In genomic region chr2:170128461-170129247, GRCm38 (mm10) we compare ENCODE assay signal across 9 mouse cellular contexts. TPM values are rescaled to one million over a fixed set of nuclear protein-coding genes. Genes with fewer than 3 reads are reported as not detected.
DNase-seq lines count a peak whose midpoint lies in the region; ATAC-seq and TF ChIP-seq lines count a peak whose summit lies in the region.
"Had no signal": no experiment of that assay in that cellular context is flagged by ENCODE, and none has a peak within 500 bp of the region (broad histone marks: within the 10 kb centered on the region; RNA-seq: fewer than 3 reads in every experiment).

No protein-coding gene starts in this region.

- no peaks in the 10 kb centered on the region for H3K27me3 ChIP-seq in lung, embryonic 16.5 days (ENCODE audit: control insufficient read depth, insufficient read depth, low read depth, low read length)
- no peaks in the 10 kb centered on the region for H3K27me3 ChIP-seq in embryonic facial prominence, embryonic 11.5 days (ENCODE audit: control insufficient read depth, insufficient read depth, low read length)
- H3K27me3 ChIP-seq in intestine, embryonic 14.5 days (replicated peaks; ENCODE audit: control insufficient read depth, insufficient read depth, low read length): no peaks in the 10 kb centered on the region
- H3K27me3 ChIP-seq in myocyte (ENCODE audit: control insufficient read depth, insufficient read depth, insufficient read length): no peaks in the 10 kb centered on the region

- no peak for ATAC-seq in lung, embryonic 16.5 days (ENCODE audit: low read depth)
- ATAC-seq in embryonic facial prominence, embryonic 11.5 days (replicated peaks; ENCODE audit: insufficient number of reproducible peaks, low FRiP score, low TSS enrichment, low read depth): no peak
- ATAC-seq in intestine, embryonic 14.5 days (replicated peaks; ENCODE audit: low FRiP score, low TSS enrichment, low read depth): no peak

- peak overlapping the region; percentile 77 for H3K4me2 ChIP-seq in lung, embryonic 16.5 days (ENCODE audit: low read depth, low read length)
- peak overlapping the region; percentile 34 for H3K4me2 ChIP-seq in embryonic facial prominence, embryonic 11.5 days (ENCODE audit: low read depth, low read length)
- peak overlapping the region; percentile 79 for H3K4me2 ChIP-seq in intestine, embryonic 14.5 days (ENCODE audit: low read length)
- peak overlapping the region; percentile 96 for H3K4me2 ChIP-seq in myocyte (ENCODE audit: low read depth)

- no peak for TF ChIP-seq POLR2A in myocyte (IDR thresholded peaks at IDR 0.05; ENCODE audit: insufficient read length, low read depth)

- H3ac ChIP-seq in myocyte (ENCODE audit: control insufficient read depth, insufficient read length): no peak overlapping the region

- no peak for TF ChIP-seq CTCF in left cerebral cortex, adult 2 months (IDR thresholded peaks at IDR 0.05)

- H3K9me3 ChIP-seq in lung, embryonic 16.5 days (ENCODE audit: control insufficient read depth, low read length): no peaks in the 10 kb centered on the region
- H3K9me3 ChIP-seq in embryonic facial prominence, embryonic 11.5 days (replicated peaks; ENCODE audit: control insufficient read depth, low read length): no peaks in the 10 kb centered on the region
- H3K9me3 ChIP-seq in intestine, embryonic 14.5 days (ENCODE audit: control insufficient read depth, low read length): no peaks in the 10 kb centered on the region

- H3K4me1 ChIP-seq in lung, embryonic 16.5 days (replicated peaks; ENCODE audit: control insufficient read depth, insufficient read depth, low read length): peaks cover 40% of the 10 kb centered on the region
- peaks cover 5% of the 10 kb centered on the region for H3K4me1 ChIP-seq in embryonic facial prominence, embryonic 11.5 days (ENCODE audit: control insufficient read depth, insufficient read depth, low read length)
- peaks cover 36% of the 10 kb centered on the region for H3K4me1 ChIP-seq in intestine, embryonic 14.5 days (replicated peaks; ENCODE audit: control insufficient read depth, insufficient read depth, low read length)

- WGBS in lung, embryonic 16.5 days: 16% methylated on average over 7 of the region's 7 CpGs
- WGBS in embryonic facial prominence, embryonic 11.5 days: 21% methylated on average over 7 of the region's 7 CpGs
- 15% methylated on average over 7 of the region's 7 CpGs for WGBS in intestine, embryonic 14.5 days

- no peak for DNase-seq in lung, adult 18-20 months
- no peak for DNase-seq in embryonic facial prominence, embryonic 11.5 days (ENCODE audit: low spot score)
- no peak for DNase-seq in intestine, embryonic 14.5 days (ENCODE audit: low spot score)
- no peak for DNase-seq in left cerebral cortex, adult 2 months (ENCODE audit: extremely low spot score in 1 of 2, low spot score in 2 of 2)
- no peak for DNase-seq in ovary, postnatal 10 days (ENCODE audit: low spot score)
- DNase-seq in kidney, adult 8-10 months: no peak
- DNase-seq: adrenal gland, postnatal 10 days had no signal

- H3K27ac ChIP-seq in lung, embryonic 16.5 days (ENCODE audit: low read length): peak overlapping the region; percentile 63
- H3K27ac ChIP-seq in embryonic facial prominence, embryonic 11.5 days (replicated peaks; ENCODE audit: low read depth, low read length): 0 out of 2 replicates have a peak overlapping the region, but pooled peaks have one; percentile 21
- peak overlapping the region; percentile 95; the same call in 1 of the 2 replicates for H3K27ac ChIP-seq in intestine, embryonic 14.5 days (ENCODE audit: low read depth)
- no peak overlapping the region; the same call in 1 of the 2 replicates for H3K27ac ChIP-seq in left cerebral cortex, adult 2 months

- H3K4me3 ChIP-seq in lung, embryonic 16.5 days (ENCODE audit: low read length): peak overlapping the region; percentile 0
- H3K4me3 ChIP-seq in embryonic facial prominence, embryonic 11.5 days (ENCODE audit: low read depth, low read length): no peak overlapping the region
- H3K4me3 ChIP-seq in intestine, embryonic 14.5 days (ENCODE audit: low read depth, low read length): peak overlapping the region; percentile 11; the same call in 1 of the 2 replicates
- H3K4me3 ChIP-seq in myocyte: no peak overlapping the region
- no peak overlapping the region for H3K4me3 ChIP-seq in left cerebral cortex, adult 2 months

- H3K9ac ChIP-seq in lung, embryonic 16.5 days (ENCODE audit: low read length): peak overlapping the region; percentile 48
- peak overlapping the region; percentile 25 for H3K9ac ChIP-seq in embryonic facial prominence, embryonic 11.5 days (replicated peaks; ENCODE audit: low read length)
- peak overlapping the region; percentile 16; the same call in 1 of the 2 replicates for H3K9ac ChIP-seq in intestine, embryonic 14.5 days (ENCODE audit: low read length)

- no peaks in the 10 kb centered on the region for H3K36me3 ChIP-seq in lung, embryonic 16.5 days (ENCODE audit: control insufficient read depth, insufficient read depth, low read length)
- H3K36me3 ChIP-seq in embryonic facial prominence, embryonic 11.5 days (replicated peaks; ENCODE audit: control insufficient read depth, insufficient read depth, low read depth, low read length): no peaks in the 10 kb centered on the region
- H3K36me3 ChIP-seq in intestine, embryonic 14.5 days (ENCODE audit: control insufficient read depth, insufficient read depth, low read length): peaks cover 7% of the 10 kb centered on the region; the same call in 1 of the 2 replicates
- H3K36me3 ChIP-seq in myocyte (ENCODE audit: control insufficient read depth, insufficient read depth): no peaks in the 10 kb centered on the region

- H3K79me2 ChIP-seq in myocyte (ENCODE audit: control insufficient read depth, insufficient read depth): peaks cover 58% of the 10 kb centered on the region

- intact Hi-C loops in left cerebral cortex, adult 2 months (cut with DNase I): no loop called here

TF ChIP-seq in myocyte, 11 proteins besides CTCF, POLR2A, EP300 and RAD21:
- TF ChIP-seq CEBPB (IDR thresholded peaks at IDR 0.05; ENCODE audit: insufficient read depth, poor library complexity, severe bottlenecking) (no peak), POLR2AphosphoS2 (IDR thresholded peaks at IDR 0.05; ENCODE audit: insufficient read length, low read depth) (no peak), SRF (IDR thresholded peaks at IDR 0.05; ENCODE audit: control insufficient read depth, insufficient read length, low read depth) (no peak), E2F4 (IDR thresholded peaks at IDR 0.05; ENCODE audit: insufficient read depth) (no peak), MAX (IDR thresholded peaks at IDR 0.05; ENCODE audit: low read depth) (no peak), USF1 (IDR thresholded peaks at IDR 0.05; ENCODE audit: low read depth) (no peak), MYOG (IDR thresholded peaks at IDR 0.05; ENCODE audit: control insufficient read depth in 1 of 3, insufficient read depth in 1 of 3, insufficient read length in 2 of 3, low read depth in 2 of 3) (no peak), TCF3 (IDR thresholded peaks at IDR 0.05; ENCODE audit: insufficient read length, low read depth) (no peak), MYOD1 (IDR thresholded peaks at IDR 0.05; ENCODE audit: control insufficient read depth in 1 of 3, insufficient read length in 2 of 3, low read depth in 2 of 3) (no peak), REST (IDR thresholded peaks at IDR 0.05; ENCODE audit: insufficient read depth, insufficient read length) (no peak), TCF12 (IDR thresholded peaks at IDR 0.05; ENCODE audit: insufficient read depth, poor library complexity, severe bottlenecking) (no peak)

RNA-seq across cellular contexts. Expression of gene Zfp217, which starts 19.2 kb away (rescaled TPM):
- 5.2 and 6.1 TPM in 2 replicates for polyA plus RNA-seq in lung, embryonic 16.5 days (2015; fragmentation: Nextera tagmentation; extraction: Ambion mirVana)
- polyA plus RNA-seq in embryonic facial prominence, embryonic 11.5 days (2014; fragmentation: Nextera tagmentation; extraction: Ambion mirVana): 3.9 and 4.5 TPM in 2 replicates
- polyA plus RNA-seq in intestine, embryonic 14.5 days (2014; fragmentation: Nextera tagmentation; extraction: Ambion mirVana): 3.8 and 4.3 TPM in 2 replicates
- polyA plus RNA-seq in myocyte (2012; fragmentation: generic; extraction: Trizol): 5.0 TPM
- 1 to 10 TPM; 2.9 to 3.4 TPM for total RNA-seq in left cerebral cortex, adult 2 months (2021)

Comparison
In these comparisons a context has a peak if more than half of its experiments do, and no peak if none do; other contexts are left out.
1. H3K4me2 ChIP-seq: peak in every context shown above with its lines; median percentile 96 in myocyte; 79 in intestine, embryonic 14.5 days; 77 in lung, embryonic 16.5 days; 34 in embryonic facial prominence, embryonic 11.5 days.
2. H3K4me3 ChIP-seq: peak in lung, embryonic 16.5 days (single experiment) and intestine, embryonic 14.5 days (single experiment); none in embryonic facial prominence, embryonic 11.5 days (single experiment), myocyte (single experiment) and left cerebral cortex, adult 2 months (single experiment).
3. Peak in every context shown above with its lines, with median percentiles within 50 percentile points of each other: H3K9ac ChIP-seq.